In genomic region chr11:55389778-55390177, GRCm38 (mm10) we compare ENCODE assay signal across 9 mouse cellular contexts. TPM values are rescaled to one million over a fixed set of nuclear protein-coding genes. Genes with fewer than 3 reads are reported as not detected.
A peak's percentile ranks its signal among the peaks of the same experiment; 100 is the strongest.
DNase-seq lines count a peak whose midpoint lies in the region; ATAC-seq and TF ChIP-seq lines count a peak whose summit lies in the region.
"Had no signal": no experiment of that assay in that cellular context is flagged by ENCODE, and none has a peak within 500 bp of the region (broad histone marks: within the 10 kb centered on the region; RNA-seq: fewer than 3 reads in every experiment).

No protein-coding gene starts in this region.

- H3K27me3 ChIP-seq in forebrain, embryonic 10.5 days (ENCODE audit: poor library complexity, severe bottlenecking) = peaks cover 6% of the 10 kb centered on the region; the same call in 1 of the 2 replicates
- H3K27me3 ChIP-seq in forebrain, embryonic 16.5 days (replicated peaks; ENCODE audit: control insufficient read depth, insufficient read depth, low read length) = no peaks in the 10 kb centered on the region
- no peaks in the 10 kb centered on the region for H3K27me3 ChIP-seq in kidney, postnatal 0 days (ENCODE audit: insufficient read depth, low read length)
- no peaks in the 10 kb centered on the region for H3K27me3 ChIP-seq in stomach, embryonic 15.5 days (replicated peaks)

- DNase-seq in forebrain, embryonic 10.5 days (ENCODE audit: extremely low spot score, low spot score) = peak; percentile 67
- peak; percentile 65 for DNase-seq in A20 (ENCODE audit: low read depth, low spot score)
- DNase-seq in brain, adult 2 months (ENCODE audit: low read depth, low spot score) = peak; percentile 88
- peak; percentile 13 to 34 for DNase-seq in frontal cortex, postnatal 25 days (ENCODE audit: low spot score in 2 of 2)
- DNase-seq in kidney, postnatal 0 days (ENCODE audit: low spot score) = peak; percentile 95
- DNase-seq in lung, adult 2 months = no peak

- WGBS in forebrain, embryonic 10.5 days = 2% methylated on average over 2 of the region's 2 CpGs
- WGBS in forebrain, embryonic 16.5 days = 2% methylated on average over 2 of the region's 2 CpGs
- 0% methylated on average over 2 of the region's 2 CpGs for WGBS in kidney, postnatal 0 days
- 4% methylated on average over 2 of the region's 2 CpGs for WGBS in lung, adult 2 months
- 0% methylated on average over 2 of the region's 2 CpGs for WGBS in stomach, embryonic 15.5 days

- peaks cover 5% of the 10 kb centered on the region for H3K36me3 ChIP-seq in forebrain, embryonic 10.5 days (replicated peaks)
- H3K36me3 ChIP-seq in forebrain, embryonic 16.5 days (ENCODE audit: control insufficient read depth, insufficient read depth) = no peaks in the 10 kb centered on the region
- H3K36me3 ChIP-seq in kidney, postnatal 0 days (ENCODE audit: insufficient read depth, low read length) = 0 out of 2 replicates have a peak, but pooled peaks cover 4% of the 10 kb centered on the region
- H3K36me3 ChIP-seq in stomach, embryonic 15.5 days = 0 out of 2 replicates have a peak, but pooled peaks cover under 1% of the 10 kb centered on the region

- no peak; the same call in 1 of the 2 replicates for ATAC-seq in forebrain, embryonic 16.5 days
- ATAC-seq in kidney, postnatal 0 days (replicated peaks; ENCODE audit: low FRiP score, low read depth) = peak; percentile 42; the same call in 1 of the 2 replicates
- 0 out of 2 replicates have a peak, but pooled peaks have one; percentile 9 for ATAC-seq in stomach, embryonic 15.5 days (ENCODE audit: insufficient read depth, low FRiP score, low read depth)

- no peak overlapping the region for H3K27ac ChIP-seq in forebrain, embryonic 10.5 days
- no peak overlapping the region for H3K27ac ChIP-seq in forebrain, embryonic 16.5 days (ENCODE audit: low read length)
- H3K27ac ChIP-seq in kidney, postnatal 0 days = no peak overlapping the region
- H3K27ac ChIP-seq in stomach, embryonic 15.5 days = 0 out of 2 replicates have a peak overlapping the region, but pooled peaks have one; percentile 7

- TF ChIP-seq CTCF in kidney, postnatal 0 days (IDR thresholded peaks at IDR 0.05; ENCODE audit: low read depth) = peak; percentile 95
- peak; percentile 85 for TF ChIP-seq CTCF in lung, adult 2 months (IDR thresholded peaks at IDR 0.05; ENCODE audit: insufficient read depth, low read length)

- H3K9ac ChIP-seq in forebrain, embryonic 16.5 days (replicated peaks; ENCODE audit: low read depth, low read length) = no peak overlapping the region
- no peak overlapping the region for H3K9ac ChIP-seq in kidney, postnatal 0 days (ENCODE audit: low read depth, low read length)
- H3K9ac ChIP-seq in stomach, embryonic 15.5 days = no peak overlapping the region

- no peaks in the 10 kb centered on the region for H3K9me3 ChIP-seq in forebrain, embryonic 10.5 days
- no peaks in the 10 kb centered on the region for H3K9me3 ChIP-seq in forebrain, embryonic 16.5 days (ENCODE audit: control insufficient read depth, low read length)
- H3K9me3 ChIP-seq in kidney, postnatal 0 days (replicated peaks; ENCODE audit: low read length) = no peaks in the 10 kb centered on the region
- H3K9me3 ChIP-seq in stomach, embryonic 15.5 days = no peaks in the 10 kb centered on the region

- no peak overlapping the region for H3K4me2 ChIP-seq in forebrain, embryonic 16.5 days (ENCODE audit: low read length)
- no peak overlapping the region for H3K4me2 ChIP-seq in kidney, postnatal 0 days (ENCODE audit: low read length)
- H3K4me2 ChIP-seq in stomach, embryonic 15.5 days = no peak overlapping the region

- TF ChIP-seq POLR2A in lung, adult 2 months (IDR thresholded peaks at IDR 0.05; ENCODE audit: borderline replicate concordance, extremely low read depth, low read depth, low read length) = no peak

- H3K4me1 ChIP-seq in forebrain, embryonic 10.5 days = peaks cover 15% of the 10 kb centered on the region; the same call in 1 of the 2 replicates
- no peaks in the 10 kb centered on the region for H3K4me1 ChIP-seq in forebrain, embryonic 16.5 days (replicated peaks; ENCODE audit: control insufficient read depth, insufficient read depth, low read length)
- no peaks in the 10 kb centered on the region for H3K4me1 ChIP-seq in kidney, postnatal 0 days (replicated peaks; ENCODE audit: insufficient read depth, low read length)
- H3K4me1 ChIP-seq in lung, adult 2 months (ENCODE audit: control insufficient read depth, insufficient read depth, low read length) = no peaks in the 10 kb centered on the region
- no peaks in the 10 kb centered on the region for H3K4me1 ChIP-seq in stomach, embryonic 15.5 days

- H3K4me3 ChIP-seq in forebrain, embryonic 10.5 days = no peak overlapping the region
- H3K4me3 ChIP-seq in forebrain, embryonic 16.5 days (replicated peaks; ENCODE audit: low read length) = no peak overlapping the region
- no peak overlapping the region for H3K4me3 ChIP-seq in kidney, postnatal 0 days (replicated peaks; ENCODE audit: low read depth, low read length)
- no peak overlapping the region for H3K4me3 ChIP-seq in lung, adult 2 months (replicated peaks; ENCODE audit: extremely low read depth, low read depth, low read length)
- H3K4me3 ChIP-seq in stomach, embryonic 15.5 days (replicated peaks) = no peak overlapping the region

RNA-seq across cellular contexts. Expression of gene Sparc, which starts 33.2 kb away (rescaled TPM):
- 311 and 318 TPM in 2 replicates for polyA plus RNA-seq in forebrain, embryonic 10.5 days (2016; fragmentation: Nextera tagmentation; extraction: Ambion mirVana)
- 316 and 452 TPM in 2 replicates for polyA plus RNA-seq in forebrain, embryonic 16.5 days (2015; fragmentation: Nextera tagmentation; extraction: Ambion mirVana)
- polyA plus RNA-seq in kidney, postnatal 0 days (2015; fragmentation: Nextera tagmentation; extraction: Ambion mirVana) = 1,281 and 1,429 TPM in 2 replicates
- 2,531 and 3,134 TPM in 2 replicates for polyA plus RNA-seq in lung, adult 2 months (2012; rRNA removed)
- polyA plus RNA-seq in stomach, embryonic 15.5 days (2015; fragmentation: Nextera tagmentation; extraction: Ambion mirVana) = 1,683 and 1,927 TPM in 2 replicates

RNA-seq across cellular contexts. Expression of gene Fat2, which starts 53.4 kb away (rescaled TPM):
- polyA plus RNA-seq in forebrain, embryonic 10.5 days (2016; fragmentation: Nextera tagmentation; extraction: Ambion mirVana) = 0.02 and 0.05 TPM in 2 replicates
- 0.04 TPM in 2 replicates for polyA plus RNA-seq in forebrain, embryonic 16.5 days (2015; fragmentation: Nextera tagmentation; extraction: Ambion mirVana)
- polyA plus RNA-seq in kidney, postnatal 0 days (2015; fragmentation: Nextera tagmentation; extraction: Ambion mirVana) = 0.05 and 0.08 TPM in 2 replicates
- polyA plus RNA-seq in lung, adult 2 months (2012; rRNA removed) = 0.59 and 1.4 TPM in 2 replicates
- 0.62 and 0.69 TPM in 2 replicates for polyA plus RNA-seq in stomach, embryonic 15.5 days (2015; fragmentation: Nextera tagmentation; extraction: Ambion mirVana)
- polyA plus RNA-seq: liver, embryonic 16.5 days had no signal
